Mouse (Mus musculus): ENCODE results near the gene Trim38. TPM values are rescaled to one million over a fixed set of nuclear protein-coding genes. Genes with fewer than 3 reads are reported as not detected.
"Not testable (repeated sequence)": the region's sequence is repeated elsewhere in the genome, so short reads cannot be mapped to it uniquely, and the experiment has no call there.

The Trim38 gene
- polyA plus RNA-seq, 1 experiment from 2014 or later, result not detected

GRCm38 (mm10) chr13:23759251-23759771 is 10.4 kb upstream of the Trim38 start:
- H3K9ac ChIP-seq, result no peak overlapping the region
- peaks cover 21% of the 10 kb centered on the region for H3K4me1 ChIP-seq
- no peak overlapping the region for H3K4me3 ChIP-seq
- no peaks in the 10 kb centered on the region for H3K27me3 ChIP-seq (replicated peaks)
- ATAC-seq (ENCODE audit: low FRiP score, low read depth), result no peak
- WGBS, result 38% methylated on average over 3 of the region's 3 CpGs
- no peak overlapping the region for H3K27ac ChIP-seq
- H3K4me2 ChIP-seq (replicated peaks), result no peak overlapping the region
- H3K9me3 ChIP-seq, result no peaks in the 10 kb centered on the region
- H3K36me3 ChIP-seq, result no peaks in the 10 kb centered on the region

DNA sequence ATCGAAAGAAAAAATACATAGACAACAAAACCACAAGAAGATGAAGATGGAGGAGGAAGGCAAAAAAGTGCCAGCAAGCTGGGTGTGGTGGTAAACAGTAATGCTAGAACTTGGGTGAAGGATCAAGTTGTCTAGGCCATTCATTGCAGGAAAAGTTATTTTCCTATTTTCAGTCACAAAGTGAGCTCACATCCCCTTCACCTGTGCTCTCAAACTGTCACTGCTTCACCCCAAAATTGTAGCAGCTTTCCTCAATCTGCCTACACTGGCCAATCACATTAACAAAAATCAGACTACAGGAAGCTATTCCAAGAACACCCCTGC is 9.8 kb upstream of the Trim38 start:
- Histone ChIP-seq H3K36me3 (no peaks in the 10 kb centered on the region), H3K9me3 (no peaks in the 10 kb centered on the region), H3K4me1 (peaks cover 23% of the 10 kb centered on the region), H3K9ac (peak overlapping the region; percentile 48; the same call in 1 of the 2 replicates), H3K4me3 (no peak overlapping the region), H3K27me3 (replicated peaks) (no peaks in the 10 kb centered on the region), H3K4me2 (replicated peaks) (peak overlapping the region; percentile 83), H3K27ac (0 out of 2 replicates have a peak overlapping the region, but pooled peaks have one; percentile 46)
- 69% methylated on average over 1 of the region's 1 CpGs for WGBS
- ATAC-seq (ENCODE audit: low FRiP score, low read depth), result no peak

- H3K9ac ChIP-seq, result peak overlapping the region; percentile 48
- ATAC-seq (ENCODE audit: low FRiP score, low read depth), result peak; percentile 13
- H3K4me1 ChIP-seq, result peaks cover 23% of the 10 kb centered on the region
- WGBS, result 1% methylated on average over 26 of the region's 27 CpGs
- no peaks in the 10 kb centered on the region for H3K9me3 ChIP-seq
- H3K4me3 ChIP-seq, result peak overlapping the region; percentile 39
- H3K27ac ChIP-seq, result peak overlapping the region; percentile 50; the same call in 1 of the 2 replicates
- no peaks in the 10 kb centered on the region for H3K27me3 ChIP-seq (replicated peaks)
- H3K4me2 ChIP-seq (replicated peaks), result peak overlapping the region; percentile 83
- H3K36me3 ChIP-seq, result no peaks in the 10 kb centered on the region
Observed at GRCm38 (mm10) chr13:23760240-23760971, 9.3 kb upstream of the Trim38 start.

GRCm38 (mm10) chr13:23760972-23761864 is 8.5 kb upstream of the Trim38 start, which contains the start of gene Hist1h4a:
Gene Hist1h4a (minus strand): TSS chr13:23761230.
- no peaks in the 10 kb centered on the region for H3K27me3 ChIP-seq (replicated peaks)
- peak within 1 kb of the TSS; percentile 50 for H3K27ac ChIP-seq
- peaks cover 23% of the 10 kb centered on the region for H3K4me1 ChIP-seq
- no peaks in the 10 kb centered on the region for H3K36me3 ChIP-seq
- H3K9ac ChIP-seq, result peak within 1 kb of the TSS; percentile 51
- H3K9me3 ChIP-seq, result no peaks in the 10 kb centered on the region
- peak; percentile 70 for ATAC-seq (ENCODE audit: low FRiP score, low read depth)
- under 1% methylated on average over 67 of the region's 72 CpGs for WGBS
- peak within 1 kb of the TSS; percentile 83 for H3K4me2 ChIP-seq (replicated peaks)
- H3K4me3 ChIP-seq, result peak within 1 kb of the TSS; percentile 39

- H3K36me3 ChIP-seq; H3K27me3 ChIP-seq (replicated peaks); H3K9me3 ChIP-seq: not testable (repeated sequence)
- H3K4me1 ChIP-seq, result peaks cover 22% of the 10 kb centered on the region
- peak within 1 kb of the TSS; percentile 51 for H3K9ac ChIP-seq
- ATAC-seq (ENCODE audit: low FRiP score, low read depth), result peak; percentile 59
- peak within 1 kb of the TSS; percentile 42 for H3K27ac ChIP-seq
- H3K4me3 ChIP-seq, result peak within 1 kb of the TSS; percentile 39
- peak within 1 kb of the TSS; percentile 83 for H3K4me2 ChIP-seq (replicated peaks)
- WGBS, result under 1% methylated on average over 35 of the region's 52 CpGs
Observed at GRCm38 (mm10) chr13:23761871-23762821, 7.6 kb upstream of the Trim38 start, which contains the start of gene Hist1h3a. Gene Hist1h3a (minus strand): TSS chr13:23762386.

DNA sequence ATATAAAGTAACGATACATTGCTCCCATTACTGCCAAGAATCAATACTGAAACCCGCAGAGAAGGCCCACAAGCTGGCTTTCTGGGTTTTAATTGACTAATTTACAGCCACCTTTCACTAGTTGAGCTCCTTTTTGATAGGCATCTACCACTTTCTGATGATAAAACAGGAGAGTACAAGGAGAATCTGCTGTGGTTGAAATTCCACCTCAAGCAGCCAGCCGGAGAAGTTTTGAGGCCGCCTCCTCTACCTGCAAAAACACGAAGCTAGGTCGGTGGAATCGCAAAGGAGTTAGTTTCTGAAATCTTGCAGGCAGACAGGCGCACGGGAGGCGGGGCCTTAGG is 6.5 kb upstream of the Trim38 start:
- no peaks in the 10 kb centered on the region for H3K9me3 ChIP-seq
- H3K9ac ChIP-seq, result no peak overlapping the region
- H3K27ac ChIP-seq, result 0 out of 2 replicates have a peak overlapping the region, but pooled peaks have one; percentile 17
- H3K36me3 ChIP-seq, result no peaks in the 10 kb centered on the region
- 1% methylated on average over 10 of the region's 10 CpGs for WGBS
- H3K4me3 ChIP-seq, result peak overlapping the region; percentile 24; the same call in 1 of the 2 replicates
- ATAC-seq (ENCODE audit: low FRiP score, low read depth), result no peak
- peaks cover 20% of the 10 kb centered on the region for H3K4me1 ChIP-seq
- H3K4me2 ChIP-seq (replicated peaks), result peak overlapping the region; percentile 83
- H3K27me3 ChIP-seq (replicated peaks), result no peaks in the 10 kb centered on the region

DNA sequence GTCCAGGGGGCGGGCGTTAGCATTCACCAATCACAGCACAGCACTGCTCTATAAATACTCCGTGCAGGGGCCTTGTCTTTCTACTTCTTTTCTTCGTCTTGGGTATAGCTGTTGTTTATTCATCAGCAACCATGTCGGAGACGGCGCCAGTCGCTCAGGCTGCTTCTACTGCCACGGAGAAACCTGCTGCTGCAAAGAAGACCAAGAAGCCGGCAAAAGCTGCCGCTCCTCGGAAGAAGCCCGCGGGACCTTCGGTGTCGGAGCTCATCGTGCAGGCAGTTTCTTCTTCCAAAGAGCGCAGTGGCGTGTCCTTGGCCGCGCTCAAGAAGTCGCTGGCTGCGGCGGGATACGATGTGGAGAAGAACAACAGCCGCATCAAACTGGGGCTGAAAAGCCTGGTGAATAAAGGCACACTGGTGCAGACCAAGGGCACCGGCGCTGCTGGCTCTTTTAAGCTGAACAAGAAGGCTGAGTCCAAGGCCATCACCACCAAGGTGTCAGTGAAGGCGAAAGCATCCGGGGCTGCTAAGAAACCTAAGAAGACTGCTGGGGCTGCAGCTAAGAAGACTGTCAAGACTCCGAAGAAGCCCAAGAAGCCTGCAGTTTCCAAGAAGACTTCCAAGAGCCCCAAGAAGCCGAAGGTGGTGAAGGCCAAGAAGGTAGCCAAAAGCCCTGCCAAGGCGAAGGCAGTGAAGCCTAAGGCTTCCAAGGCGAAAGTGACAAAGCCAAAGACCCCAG is 6.0 kb upstream of the Trim38 start, which contains the start of gene Hist1h1a:
Hist1h1a (plus strand) TSS at position 81 of the 738 bp plus-strand sequence.
- Histone ChIP-seq H3K27me3 (replicated peaks) (no peaks in the 10 kb centered on the region), H3K27ac (peak within 1 kb of the TSS; percentile 79), H3K9ac (peak within 1 kb of the TSS; percentile 73), H3K36me3 (no peaks in the 10 kb centered on the region), H3K4me3 (peak within 1 kb of the TSS; percentile 53), H3K4me1 (peaks cover 20% of the 10 kb centered on the region), H3K4me2 (replicated peaks) (peak within 1 kb of the TSS; percentile 83), H3K9me3 (no peaks in the 10 kb centered on the region)
- 4% methylated on average over 34 of the region's 34 CpGs for WGBS
- ATAC-seq (ENCODE audit: low FRiP score, low read depth), result peak; percentile 69

DNA sequence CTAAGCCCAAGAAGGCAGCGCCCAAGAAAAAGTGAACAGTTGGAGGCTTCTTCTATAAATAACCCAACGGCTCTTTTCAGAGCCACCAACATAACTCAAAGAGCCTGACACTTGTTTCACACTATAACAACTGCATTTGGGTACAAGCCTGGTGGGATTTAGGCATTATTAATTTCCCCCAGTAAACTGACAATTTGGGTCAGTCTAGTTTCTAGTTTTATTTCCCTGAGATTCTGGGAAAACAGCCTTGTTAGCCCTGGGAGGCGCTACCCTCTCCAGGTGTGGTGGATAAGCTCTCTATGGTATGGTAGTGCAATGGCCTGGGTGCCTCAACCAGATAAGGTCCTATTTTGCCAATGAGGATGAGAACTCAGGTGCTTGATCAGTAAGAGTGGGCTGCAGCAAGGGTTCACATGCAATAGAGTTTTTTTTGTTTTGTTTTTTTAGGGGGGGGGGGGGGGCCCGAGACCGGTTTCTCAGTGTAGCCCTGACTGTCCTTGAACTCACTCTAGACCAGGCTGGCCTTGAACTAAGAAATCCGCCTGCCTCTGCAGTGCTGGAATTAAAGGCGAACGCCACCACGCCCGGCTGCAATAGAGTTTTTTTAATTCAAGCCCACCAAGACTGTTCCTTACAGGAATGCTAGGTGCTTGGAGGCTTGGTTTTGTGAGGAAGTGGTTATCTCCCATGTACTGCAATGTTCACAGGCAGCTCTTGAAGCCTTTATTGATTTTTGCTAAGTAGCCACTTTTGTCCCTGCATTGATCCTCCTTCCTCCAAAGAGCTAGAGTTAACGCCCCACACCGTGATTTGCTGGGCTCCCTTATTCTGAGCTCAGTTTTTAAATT is 5.2 kb upstream of the Trim38 start:
- Histone ChIP-seq H3K27me3 (replicated peaks) (no peaks in the 10 kb centered on the region), H3K4me3 (peak overlapping the region; percentile 53), H3K9me3 (no peaks in the 10 kb centered on the region), H3K36me3 (no peaks in the 10 kb centered on the region), H3K4me1 (peaks cover 20% of the 10 kb centered on the region), H3K9ac (peak overlapping the region; percentile 73; the same call in 1 of the 2 replicates), H3K27ac (peak overlapping the region; percentile 79; the same call in 1 of the 2 replicates), H3K4me2 (replicated peaks) (peak overlapping the region; percentile 83)
- ATAC-seq (ENCODE audit: low FRiP score, low read depth), result no peak
- 32% methylated on average over 12 of the region's 12 CpGs for WGBS

- no peak for ATAC-seq (ENCODE audit: low FRiP score, low read depth)
- Histone ChIP-seq H3K4me3 (no peak overlapping the region), H3K4me2 (replicated peaks) (no peak overlapping the region), H3K9ac (no peak overlapping the region), H3K36me3 (no peaks in the 10 kb centered on the region), H3K9me3 (no peaks in the 10 kb centered on the region), H3K27me3 (replicated peaks) (no peaks in the 10 kb centered on the region), H3K27ac (no peak overlapping the region), H3K4me1 (peaks cover 18% of the 10 kb centered on the region)
- WGBS, result 56% methylated on average over 1 of the region's 1 CpGs
Observed at GRCm38 (mm10) chr13:23765172-23765513, 4.6 kb upstream of the Trim38 start.

- H3K9ac ChIP-seq, result no peak overlapping the region
- H3K27ac ChIP-seq, result no peak overlapping the region
- no peak overlapping the region for H3K4me3 ChIP-seq
- H3K9me3 ChIP-seq, result no peaks in the 10 kb centered on the region
- ATAC-seq (ENCODE audit: low FRiP score, low read depth), result no peak
- no peaks in the 10 kb centered on the region for H3K36me3 ChIP-seq
- peaks cover 14% of the 10 kb centered on the region for H3K4me1 ChIP-seq
- H3K4me2 ChIP-seq (replicated peaks), result no peak overlapping the region
- H3K27me3 ChIP-seq (replicated peaks), result no peaks in the 10 kb centered on the region
Observed at GRCm38 (mm10) chr13:23766772-23767171, 2.9 kb upstream of the Trim38 start.

Measured in neural tube, embryonic 12.5 days (tissue).